Mouse (Mus musculus) thymus, postnatal 14 days (tissue): ENCODE data around the gene Dhdh.
"Not testable (repeated sequence)": the region's sequence is repeated elsewhere in the genome, so short reads cannot be mapped to it uniquely, and the experiment has no call there.

ENCODE experiments used
- DNase-seq: peaks from one replicate; pipeline ENCODE4 v3.0.0; 2021

The Dhdh gene

GRCm38 (mm10) chr7:45509912-45510787 is 21.5 kb upstream of the Dhdh start, which contains the start of gene Nucb1:
Gene Nucb1, minus strand, starts transcription at chr7:45510406.
- DNase-seq: peak; percentile 95

- peak; percentile 31 for DNase-seq
Measured at GRCm38 (mm10) chr7:45509181-45509882, 20.7 kb upstream of the Dhdh start.

- DNase-seq: no peak
Measured at GRCm38 (mm10) chr7:45508561-45508960, 20.0 kb upstream of the Dhdh start.

- no peak for DNase-seq
Measured at GRCm38 (mm10) chr7:45507583-45507982, 19.0 kb upstream of the Dhdh start.

GRCm38 (mm10) chr7:45498427-45498826 is 9.8 kb upstream of the Dhdh start:
- no peak for DNase-seq

- no peak for DNase-seq
Measured at GRCm38 (mm10) chr7:45494548-45494947, 5.9 kb upstream of the Dhdh start.

GRCm38 (mm10) chr7:45492951-45493350 is 4.3 kb upstream of the Dhdh start:
- no peak for DNase-seq

GRCm38 (mm10) chr7:45492225-45492844 is 3.7 kb upstream of the Dhdh start:
- no peak for DNase-seq

- no peak for DNase-seq
Measured at GRCm38 (mm10) chr7:45491264-45491663, 2.7 kb upstream of the Dhdh start.

GRCm38 (mm10) chr7:45490822-45491221 is 2.2 kb upstream of the Dhdh start:
- no peak for DNase-seq

GRCm38 (mm10) chr7:45489578-45489977 is 973 bp upstream of the Dhdh start:
- no peak for DNase-seq

- DNase-seq: no peak
Measured at GRCm38 (mm10) chr7:45487861-45488292, 728 bp downstream of the Dhdh start.

- no peak for DNase-seq
Measured at GRCm38 (mm10) chr7:45486761-45487415, 1.7 kb downstream of the Dhdh start, which contains the start of gene Gm45808. Gene Gm45808, minus strand, starts transcription at chr7:45486811.

GRCm38 (mm10) chr7:45486158-45486557 is 2.4 kb downstream of the Dhdh start:
- no peak for DNase-seq

GRCm38 (mm10) chr7:45484985-45485384 is 3.6 kb downstream of the Dhdh start:
- not testable (repeated sequence) for DNase-seq

- no peak for DNase-seq
Measured at GRCm38 (mm10) chr7:45482166-45482565, 6.4 kb downstream of the Dhdh start.

- DNase-seq: peak; percentile 82
Measured at GRCm38 (mm10) chr7:45481374-45481927, 7.2 kb downstream of the Dhdh start, which contains the start of gene Tulp2. Gene Tulp2, plus strand, starts transcription at chr7:45481877.

- DNase-seq: not testable (repeated sequence)
Measured at GRCm38 (mm10) chr7:45480310-45480709, 8.3 kb downstream of the Dhdh start.

GRCm38 (mm10) chr7:45478774-45479173 is 9.8 kb downstream of the Dhdh start:
- no peak for DNase-seq

GRCm38 (mm10) chr7:45477003-45477402 is 11.6 kb downstream of the Dhdh start:
- peak; percentile 68 for DNase-seq

GRCm38 (mm10) chr7:45476453-45476852 is 12.2 kb downstream of the Dhdh start:
- DNase-seq: no peak

- no peak for DNase-seq
Measured at GRCm38 (mm10) chr7:45475291-45475969, 13.2 kb downstream of the Dhdh start.
